Mouse (Mus musculus): ENCODE measurements around the gene Commd7.
"Not testable (repeated sequence)": the region's sequence is repeated elsewhere in the genome, so short reads cannot be mapped to it uniquely, and the experiment has no call there.

The Commd7 gene

DNA sequence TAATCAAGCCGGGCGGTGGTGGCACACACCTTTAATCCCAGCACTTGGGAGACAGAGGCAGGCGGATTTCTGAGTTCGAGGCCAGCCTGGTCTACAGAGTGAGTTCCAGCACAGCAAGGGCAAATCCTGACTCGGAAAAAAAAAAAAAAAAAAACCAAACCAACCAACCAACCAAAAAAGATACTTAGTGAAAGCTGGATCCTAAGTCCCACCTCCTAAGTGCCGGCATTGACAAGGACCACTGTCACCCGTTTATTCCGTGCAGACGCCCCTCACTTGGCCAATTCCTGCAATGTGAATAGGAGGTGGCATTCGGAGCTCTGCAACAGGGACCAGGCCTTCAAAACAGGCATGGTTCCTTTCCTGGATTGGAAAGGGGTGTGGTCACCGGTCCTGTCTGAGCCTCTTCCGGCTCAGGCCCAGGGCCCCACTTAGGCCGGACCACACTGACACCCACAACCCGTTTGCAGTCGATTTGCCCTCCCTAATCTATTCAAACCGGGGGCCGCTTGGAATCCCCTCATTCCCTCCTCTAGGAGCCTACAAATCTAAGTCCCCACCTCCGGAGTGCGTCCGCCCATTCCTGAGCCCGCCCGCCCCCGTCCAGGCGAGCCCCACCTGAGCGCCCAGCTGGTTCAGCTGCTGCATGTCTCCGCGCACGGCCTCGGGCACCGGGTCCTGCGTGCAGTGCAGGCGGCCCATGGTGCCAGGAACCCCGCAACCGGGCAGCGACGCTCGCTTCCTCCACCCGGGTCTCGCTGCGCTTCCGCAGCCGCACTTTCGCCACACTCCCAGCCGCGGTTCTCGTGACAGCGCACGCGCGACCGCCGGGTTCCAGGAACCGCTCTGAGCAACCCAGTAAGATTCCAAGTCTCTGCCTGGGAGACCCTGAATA, at the start of gene Commd7:
Commd7 (minus strand) TSS at position 806 of the 895 bp plus-strand sequence.
- DNase-seq (ENCODE audit: low spot score) = peak; percentile 74

DNA sequence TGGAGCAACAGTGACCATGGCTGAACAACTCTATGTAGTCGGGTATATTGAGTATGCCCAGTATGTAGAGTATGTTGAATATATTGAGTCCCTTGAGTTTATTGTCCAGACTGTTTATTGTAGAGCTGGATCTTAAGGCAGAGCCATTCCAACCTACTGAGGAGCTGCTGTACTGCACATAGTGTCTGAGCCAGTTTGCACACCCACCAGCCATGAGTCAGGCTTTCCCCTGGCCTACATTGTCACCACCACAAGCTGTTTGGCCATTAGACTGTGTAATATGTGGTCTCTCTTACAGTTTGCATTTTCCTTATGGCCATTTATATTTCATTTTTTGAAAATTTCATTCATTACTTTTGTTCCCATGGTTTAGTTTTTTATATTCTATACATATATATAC, 47.4 kb upstream of the Commd7 start:
- no peak for DNase-seq (ENCODE audit: low spot score)

- DNase-seq (ENCODE audit: low spot score) = no peak
Measured at GRCm38 (mm10) chr2:153677550-153677949, 45.0 kb upstream of the Commd7 start.

DNA sequence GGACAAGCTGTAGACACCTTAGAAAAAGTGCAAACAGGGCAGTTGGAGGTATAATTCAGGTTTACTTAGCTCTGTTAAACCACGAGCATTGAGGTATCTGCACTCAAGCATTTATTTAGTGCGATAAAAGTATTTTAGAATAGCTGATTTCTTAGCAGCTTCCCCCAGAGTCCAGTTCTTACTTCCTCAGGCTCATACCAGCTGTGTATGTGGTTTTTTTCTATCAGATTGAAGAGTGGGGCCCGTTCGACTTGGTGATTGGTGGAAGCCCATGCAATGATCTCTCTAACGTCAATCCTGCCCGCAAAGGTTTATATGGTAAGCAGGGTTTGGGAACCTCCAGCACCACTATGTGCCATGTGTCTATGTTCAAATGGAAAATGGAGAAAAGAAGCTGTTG, 44.4 kb upstream of the Commd7 start:
- no peak for DNase-seq (ENCODE audit: low spot score)

DNA sequence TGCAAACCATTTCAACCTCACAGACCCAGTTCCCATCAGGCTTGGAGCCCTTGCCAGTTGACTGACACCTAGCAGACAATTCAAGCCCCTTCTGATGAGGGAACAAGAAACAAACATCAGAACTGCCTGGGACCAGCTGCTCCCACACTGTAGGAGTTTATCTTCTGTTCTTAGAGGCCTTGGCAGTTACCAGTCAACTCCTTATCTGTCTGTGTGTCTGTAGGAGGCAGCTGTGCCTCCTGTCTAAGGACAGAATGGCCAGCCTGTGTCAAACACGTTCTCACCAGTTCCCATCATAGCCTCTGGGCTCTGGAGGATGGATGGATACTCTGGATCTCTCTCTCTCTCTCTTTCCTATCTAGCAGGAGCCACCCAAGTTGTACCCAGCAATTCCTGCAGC, 42.8 kb upstream of the Commd7 start:
- DNase-seq (ENCODE audit: low spot score) = not testable (repeated sequence)

GRCm38 (mm10) chr2:153672619-153673018, 40.0 kb upstream of the Commd7 start:
- DNase-seq (ENCODE audit: low spot score) = no peak

GRCm38 (mm10) chr2:153670111-153670510, 37.5 kb upstream of the Commd7 start:
- no peak for DNase-seq (ENCODE audit: low spot score)

DNA sequence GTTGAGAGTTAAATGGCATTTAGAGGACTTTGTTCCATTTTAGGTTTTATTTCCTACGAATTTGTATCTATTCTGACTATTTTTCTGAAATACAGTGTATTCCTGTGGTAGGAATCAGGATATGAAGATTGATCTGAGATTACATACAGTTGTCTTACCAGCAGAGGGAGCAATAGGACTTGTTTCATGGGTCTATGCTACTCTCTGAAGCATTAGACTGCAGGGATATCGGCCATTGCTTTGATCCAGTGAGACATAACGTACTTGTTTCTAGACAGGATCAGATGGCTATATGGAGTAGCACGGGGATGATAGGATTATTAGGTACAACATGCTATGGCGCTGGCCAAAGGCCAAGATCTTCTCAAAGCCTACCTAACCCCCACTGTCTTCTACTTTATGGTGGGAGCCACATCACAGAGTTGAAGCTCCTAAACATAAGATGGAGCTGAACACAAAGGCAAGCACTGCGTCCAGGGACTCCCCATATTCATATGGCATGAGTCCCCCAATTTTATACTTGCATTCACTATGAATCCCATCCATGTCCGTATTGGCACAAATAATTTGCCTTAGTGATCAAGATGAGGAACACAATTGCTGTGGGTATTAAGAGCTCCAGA, 36.3 kb upstream of the Commd7 start:
- DNase-seq (ENCODE audit: low spot score) = peak; percentile 45

GRCm38 (mm10) chr2:153665401-153665800, 32.8 kb upstream of the Commd7 start:
- no peak for DNase-seq (ENCODE audit: low spot score)

DNA sequence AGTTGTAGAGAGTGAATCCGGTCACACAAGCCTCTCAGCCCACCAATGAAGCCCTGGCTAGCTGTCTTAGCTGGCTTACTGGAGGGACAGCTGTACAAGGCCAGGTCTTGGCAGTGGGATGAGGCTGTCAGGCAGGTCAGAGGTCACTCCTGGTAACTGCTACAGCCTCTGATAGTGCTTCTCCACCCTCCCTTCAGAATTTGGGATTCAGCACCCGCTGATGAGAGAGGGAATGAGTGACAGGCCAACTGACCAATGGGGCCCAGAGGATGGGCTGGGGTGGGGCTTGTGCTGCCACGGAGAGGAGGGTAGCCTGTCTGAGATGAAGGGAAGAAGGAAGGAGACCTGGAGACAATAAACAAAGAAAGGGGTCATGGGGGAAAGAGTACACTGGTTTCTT, 28.0 kb upstream of the Commd7 start:
- DNase-seq (ENCODE audit: low spot score) = no peak

GRCm38 (mm10) chr2:153657659-153658058, 25.1 kb upstream of the Commd7 start:
- not testable (repeated sequence) for DNase-seq (ENCODE audit: low spot score)

DNA sequence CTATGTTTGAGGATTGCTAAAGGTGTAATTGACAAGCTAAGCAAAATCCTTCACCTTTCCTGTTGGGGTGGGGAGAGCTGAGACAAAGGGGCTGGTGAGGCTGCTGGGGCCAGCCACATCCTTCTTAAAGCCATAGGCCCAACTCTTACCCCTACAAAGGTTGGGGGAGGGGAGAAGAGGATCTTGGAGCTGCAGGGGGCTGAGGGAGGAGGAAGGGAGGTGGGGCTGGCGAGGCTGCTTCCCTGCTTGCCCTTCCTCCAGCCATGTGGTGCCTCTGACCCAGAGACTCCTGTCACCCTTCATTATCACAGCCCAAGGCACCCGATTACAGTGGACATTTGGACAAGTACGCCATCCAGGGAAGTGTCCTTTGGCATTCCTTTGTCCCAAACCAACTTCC, 19.1 kb upstream of the Commd7 start:
- no peak for DNase-seq (ENCODE audit: low spot score)

GRCm38 (mm10) chr2:153650014-153650687, 17.6 kb upstream of the Commd7 start:
- DNase-seq (ENCODE audit: low spot score) = no peak

- peak; percentile 14 for DNase-seq (ENCODE audit: low spot score)
Measured at GRCm38 (mm10) chr2:153649298-153650013, 16.9 kb upstream of the Commd7 start, which contains the start of gene Dnmt3b. Gene Dnmt3b (plus strand): TSS chr2:153649450.

DNA sequence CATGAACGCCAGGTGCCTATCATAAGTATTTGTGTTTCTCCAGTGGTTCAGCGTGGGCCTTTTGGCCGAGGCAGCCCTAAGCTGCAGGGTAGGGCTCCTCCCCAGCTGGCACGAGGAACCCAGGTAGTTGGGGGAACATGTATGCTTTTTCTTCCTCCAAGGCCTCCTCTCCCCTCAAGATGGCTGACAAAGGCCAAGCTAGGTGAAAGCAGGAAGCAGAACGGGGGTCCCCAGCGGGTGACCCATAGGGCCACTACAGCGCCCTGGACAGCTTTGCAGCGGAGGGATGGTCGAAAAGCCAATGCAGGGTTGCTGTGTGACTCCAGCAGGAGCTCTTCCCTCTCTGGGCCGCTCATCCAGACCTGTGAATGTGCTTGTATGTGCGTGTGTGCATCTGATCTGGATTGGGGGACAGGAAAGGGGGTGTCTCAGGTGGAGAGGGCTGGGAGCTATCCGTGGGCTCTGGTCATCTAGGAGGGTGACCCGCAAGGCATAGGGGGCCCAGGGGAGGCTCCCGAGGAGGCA, 16.3 kb upstream of the Commd7 start:
- no peak for DNase-seq (ENCODE audit: low spot score)

DNA sequence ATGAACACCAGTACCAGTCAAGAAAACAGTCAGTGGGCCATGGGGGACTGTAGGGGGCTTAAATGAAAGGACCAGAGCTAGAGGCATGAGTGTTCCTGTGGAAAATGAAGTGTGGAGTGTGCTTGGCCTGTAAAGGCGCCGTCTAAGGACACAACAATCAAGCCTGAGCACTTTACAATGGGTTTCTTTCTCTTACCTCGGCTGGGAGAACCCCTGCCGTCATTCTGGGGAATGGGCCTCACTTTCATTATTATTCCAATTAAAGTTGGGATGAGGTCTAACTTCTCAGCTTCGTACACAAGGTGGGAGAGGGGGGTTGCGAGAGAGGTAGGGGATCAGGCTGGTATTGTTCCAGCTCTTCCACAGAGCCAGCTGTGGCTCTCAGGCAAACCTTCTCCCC, 10.4 kb upstream of the Commd7 start:
- no peak for DNase-seq (ENCODE audit: low spot score)

DNA sequence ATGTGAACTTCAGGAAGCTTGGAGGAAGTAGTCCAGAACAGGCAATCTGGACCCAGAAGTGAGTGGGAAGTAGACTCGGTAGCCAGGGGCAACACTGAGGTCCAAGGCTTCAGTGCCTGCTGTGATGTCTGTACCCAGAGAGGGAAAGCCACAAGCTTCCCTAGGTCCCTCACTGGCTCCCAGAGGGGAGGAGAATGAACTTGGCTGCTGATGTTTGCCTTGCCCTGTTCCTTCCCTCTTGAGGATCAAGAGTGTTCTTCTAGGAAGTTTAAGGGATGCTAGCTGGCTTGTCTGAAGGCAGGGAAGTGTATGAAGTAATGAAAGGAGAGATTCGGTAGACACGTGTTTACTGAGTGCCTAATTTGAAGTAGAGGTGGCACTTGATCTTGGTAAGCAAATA, 9.9 kb upstream of the Commd7 start:
- DNase-seq (ENCODE audit: low spot score) = no peak

DNA sequence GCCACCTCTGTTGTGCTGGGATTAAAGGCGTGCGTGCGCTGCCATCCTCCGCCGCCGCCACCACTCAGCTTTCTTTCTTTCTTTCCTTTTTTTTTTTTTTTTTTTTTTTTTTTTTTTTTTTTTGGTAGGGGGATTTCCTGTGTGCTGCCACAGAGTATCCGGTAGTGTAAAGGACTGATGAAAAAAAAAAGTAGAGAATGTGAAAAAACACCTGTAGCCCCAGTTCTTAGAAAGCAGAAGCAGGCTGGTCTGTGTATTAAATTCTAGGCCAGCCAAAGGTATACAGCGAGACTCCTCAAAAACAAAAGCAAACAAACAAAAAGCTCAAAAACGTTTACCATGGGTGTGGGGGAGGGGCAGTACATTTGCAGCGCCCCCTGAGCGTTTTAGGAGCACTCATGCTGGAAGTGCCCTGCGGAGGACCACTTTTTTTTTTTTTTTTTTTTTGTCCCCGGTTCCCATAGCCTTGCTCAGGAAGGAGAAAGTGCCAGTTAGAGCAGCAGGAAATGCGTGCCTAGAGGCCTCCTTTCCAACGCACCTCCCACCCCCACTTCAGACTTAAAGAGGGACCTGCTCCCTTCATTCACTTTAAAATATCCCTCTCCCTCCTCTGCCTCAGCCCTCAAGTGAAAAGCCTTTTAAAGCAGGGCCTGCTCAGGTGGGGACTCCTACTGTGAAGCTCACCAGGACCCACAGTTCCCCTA, 6.5 kb upstream of the Commd7 start:
- no peak for DNase-seq (ENCODE audit: low spot score)

DNA sequence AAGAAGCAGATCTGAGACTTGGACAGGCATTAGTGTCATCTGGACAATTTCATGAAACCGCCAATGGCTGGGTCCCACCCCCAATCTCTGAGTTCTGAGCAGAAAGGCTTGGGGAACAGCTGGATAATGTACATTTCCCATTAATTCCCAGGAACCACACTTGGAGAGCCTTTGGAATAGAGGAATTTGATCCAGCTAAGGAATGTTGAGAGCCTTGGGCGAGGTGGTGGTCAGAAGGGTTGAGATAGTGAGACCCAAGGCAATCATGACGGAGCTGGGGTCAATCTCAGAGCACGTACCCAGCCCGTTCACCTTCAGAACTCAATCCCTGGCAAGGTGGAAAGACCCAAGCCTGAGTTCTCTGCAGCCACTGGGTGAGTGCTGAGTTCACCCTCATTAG, 678 bp upstream of the Commd7 start:
- no peak for DNase-seq (ENCODE audit: low spot score)

- no peak for DNase-seq (ENCODE audit: low spot score)
Measured at GRCm38 (mm10) chr2:153632871-153633226, 268 bp upstream of the Commd7 start.

DNA sequence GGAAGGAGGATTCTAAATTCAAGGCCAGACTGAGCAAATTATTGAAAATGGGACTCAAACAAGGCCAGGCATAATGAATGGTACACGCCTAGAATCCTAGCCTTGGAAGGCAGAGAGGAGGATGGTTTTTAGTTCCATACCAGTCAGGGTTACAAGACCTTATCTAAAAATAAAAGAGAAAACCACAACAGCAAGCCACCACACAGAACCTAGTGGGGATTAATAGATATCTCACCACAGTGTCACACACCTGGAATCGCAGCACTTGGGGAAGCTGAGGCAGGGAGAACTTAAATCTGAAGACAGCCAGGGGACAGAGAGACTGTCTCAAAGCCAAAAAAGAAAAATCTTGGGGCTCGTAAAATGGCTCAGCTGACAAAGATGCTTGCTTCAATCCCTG, 1.6 kb downstream of the Commd7 start:
- DNase-seq (ENCODE audit: low spot score) = no peak

Data from c-Kit-positive CD71-positive TER-119-positive erythroid progenitor cells, embryonic 14.5 days (primary cell).